Mouse (Mus musculus) right cerebral cortex, postnatal 4 days (tissue): Measurements from ENCODE around the gene 1700022I11Rik.

Experiments used
- DNase-seq: peaks from one replicate; pipeline ENCODE4 v3.0.0-alpha.2; 2022

Gene 1700022I11Rik

DNA sequence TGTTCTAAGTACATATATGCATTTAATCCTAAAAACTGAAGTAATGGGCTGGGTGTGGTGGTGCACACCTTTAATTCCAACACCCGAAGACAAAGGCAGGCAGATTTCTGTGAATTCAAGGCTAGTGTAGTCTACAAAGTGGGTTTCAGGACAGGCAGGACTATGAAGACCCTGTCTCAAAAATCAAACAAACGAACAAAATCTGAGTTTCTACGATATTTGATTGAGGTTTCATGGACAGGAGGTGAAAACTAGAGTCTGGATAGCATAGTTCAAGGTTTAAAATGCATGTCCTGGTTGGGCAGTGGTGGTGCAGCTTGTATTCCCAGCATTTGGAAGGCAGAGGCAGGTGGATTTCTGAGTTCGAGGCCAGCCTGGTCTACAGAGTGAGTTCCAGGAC is at the start of gene 1700022I11Rik:
TSS of gene 1700022I11Rik (plus strand) at position 301 of the 400 bp plus-strand sequence.
- no peak for DNase-seq

DNA sequence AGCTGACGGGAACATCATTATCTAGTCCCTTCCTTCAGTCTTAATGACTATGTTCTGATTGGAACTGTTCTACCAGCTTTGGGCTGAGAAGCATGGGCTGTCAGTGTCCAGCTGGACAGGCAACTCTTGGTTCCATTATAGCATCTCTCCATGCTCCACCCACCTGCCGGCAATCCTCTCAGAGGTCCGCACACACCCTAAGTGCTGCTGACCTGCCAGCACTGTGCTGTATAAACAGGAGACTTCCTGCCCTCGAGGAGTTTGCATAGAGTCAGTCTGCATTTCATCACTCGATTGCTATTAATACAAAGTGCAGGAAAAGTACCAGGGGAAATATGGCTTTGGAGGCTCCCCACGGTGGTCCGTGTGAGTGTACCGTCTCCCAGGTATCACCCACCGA is 48.7 kb upstream of the 1700022I11Rik start:
- no peak for DNase-seq

DNA sequence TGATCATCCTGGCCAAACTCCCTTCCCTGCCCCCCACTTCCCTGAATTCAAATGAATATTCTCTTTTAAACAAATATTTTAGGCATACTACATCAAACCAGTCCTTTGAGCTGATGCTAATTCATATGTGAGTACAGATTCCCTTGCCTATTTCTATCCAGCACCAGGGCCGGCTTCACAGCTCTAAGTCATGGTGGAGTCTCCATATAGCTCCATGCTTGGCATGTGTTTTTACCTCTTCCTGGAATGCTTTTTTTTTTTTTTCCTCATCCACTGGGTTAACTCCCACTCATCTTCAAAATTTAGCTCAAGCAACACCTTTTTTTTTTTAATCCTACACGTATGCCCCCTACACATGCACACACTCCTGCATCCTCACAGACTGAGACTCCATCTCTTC is 47.9 kb upstream of the 1700022I11Rik start:
- DNase-seq = no peak

DNA sequence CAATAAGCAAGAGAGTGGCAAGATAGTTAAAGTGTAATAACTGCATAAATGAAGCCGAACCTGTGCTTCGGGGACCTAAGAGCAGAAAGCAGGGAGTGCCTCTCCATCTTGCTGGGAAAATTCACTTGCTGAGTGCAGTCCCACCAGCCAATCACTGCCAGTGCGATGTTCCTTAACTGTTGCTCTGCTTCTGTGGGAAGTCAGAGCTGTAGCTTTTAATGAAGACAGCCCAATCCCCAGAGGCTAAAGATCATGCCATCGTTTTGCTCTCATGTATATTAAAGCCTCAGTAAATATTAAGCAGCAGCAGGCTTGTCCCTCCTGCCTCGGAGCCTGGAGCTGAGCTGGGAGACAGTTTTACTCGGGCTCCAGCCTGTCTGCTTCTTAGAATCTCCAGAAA is 47.3 kb upstream of the 1700022I11Rik start:
- no peak for DNase-seq

DNA sequence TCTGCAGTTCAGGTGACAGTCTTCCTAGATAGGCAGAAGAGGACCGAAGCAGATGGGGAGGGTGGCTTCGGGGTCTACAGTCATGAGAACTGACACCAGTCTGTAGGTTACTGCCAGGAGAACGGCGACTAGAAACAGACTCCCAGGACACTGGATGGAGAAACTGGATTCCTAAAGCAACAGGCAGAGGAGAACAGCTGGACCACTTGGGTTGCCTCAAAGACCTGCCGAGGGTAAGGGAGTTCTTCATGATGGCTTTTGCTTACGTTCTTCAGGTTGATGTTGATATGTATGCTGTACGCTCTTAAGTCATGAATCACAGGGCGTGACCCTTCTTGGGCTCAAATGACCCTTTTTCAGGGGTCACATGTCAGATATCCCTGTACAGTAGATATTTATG is 46.9 kb upstream of the 1700022I11Rik start:
- DNase-seq = no peak

DNA sequence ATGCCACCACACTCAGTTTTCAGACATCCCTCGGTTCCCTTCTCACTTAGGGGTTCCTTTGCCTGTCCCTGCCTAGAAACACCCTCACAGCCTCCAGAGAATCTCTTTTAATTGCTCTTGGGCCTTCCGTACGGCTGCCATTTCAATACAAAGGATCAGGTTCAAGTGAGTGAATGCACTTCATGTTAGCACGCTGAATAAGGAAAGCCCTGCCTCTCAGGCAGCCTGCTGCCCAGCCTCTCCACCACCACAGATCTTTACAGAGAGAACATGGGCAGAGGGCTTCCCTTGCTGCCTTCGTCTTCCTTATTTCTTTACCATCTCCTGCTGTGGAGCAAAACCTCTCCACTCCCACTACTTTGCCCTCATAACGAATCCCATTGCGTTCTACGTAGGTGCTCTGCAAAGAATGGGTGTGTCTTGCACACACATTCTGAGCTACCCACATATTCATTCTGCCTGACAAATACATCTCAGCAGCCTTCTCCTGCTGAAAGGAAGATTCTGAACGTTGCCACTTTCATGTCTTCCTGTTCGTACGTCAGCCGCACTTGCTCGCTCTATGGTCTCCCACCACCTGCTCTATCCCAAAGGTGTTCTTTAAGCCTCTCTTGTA is 45.2 kb upstream of the 1700022I11Rik start:
- DNase-seq = no peak

DNA sequence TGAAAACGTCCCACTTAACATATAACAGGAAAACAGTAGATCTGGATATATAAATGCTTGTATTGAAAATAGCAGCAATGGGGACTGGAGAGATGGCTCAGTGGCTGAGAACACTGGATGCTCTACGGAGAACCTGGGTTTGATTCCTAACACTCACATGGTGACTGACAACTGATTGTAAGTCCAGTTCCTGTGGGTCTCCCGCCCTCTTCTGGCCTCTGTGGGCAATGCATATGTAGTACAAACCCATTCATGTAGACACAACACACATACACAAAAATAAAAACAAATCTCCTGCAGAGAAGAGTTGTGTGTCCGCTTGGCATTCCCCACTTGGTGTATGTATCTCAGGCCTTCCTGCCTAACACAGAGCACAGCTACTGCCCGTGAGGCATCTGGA is 41.2 kb upstream of the 1700022I11Rik start:
- no peak for DNase-seq

DNA sequence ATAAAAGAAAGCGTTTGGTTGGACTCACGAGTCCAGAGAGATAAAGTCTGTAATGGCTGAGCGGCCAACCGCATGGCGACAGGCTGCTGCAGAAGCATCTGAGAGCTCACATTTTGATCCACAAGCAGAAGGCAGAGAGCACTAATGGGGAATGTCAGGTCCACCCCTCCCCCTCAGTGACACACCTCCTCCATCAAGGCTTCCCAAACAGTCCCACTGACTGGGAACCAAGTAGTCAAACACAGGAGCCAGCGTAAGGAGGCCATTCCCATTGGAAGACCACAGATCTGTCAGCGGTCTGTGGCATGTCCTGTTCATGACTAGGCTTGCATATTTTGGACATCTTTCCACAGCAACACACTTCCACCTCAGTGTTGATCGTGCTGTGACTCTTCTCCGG is 40.5 kb upstream of the 1700022I11Rik start:
- no peak for DNase-seq

DNA sequence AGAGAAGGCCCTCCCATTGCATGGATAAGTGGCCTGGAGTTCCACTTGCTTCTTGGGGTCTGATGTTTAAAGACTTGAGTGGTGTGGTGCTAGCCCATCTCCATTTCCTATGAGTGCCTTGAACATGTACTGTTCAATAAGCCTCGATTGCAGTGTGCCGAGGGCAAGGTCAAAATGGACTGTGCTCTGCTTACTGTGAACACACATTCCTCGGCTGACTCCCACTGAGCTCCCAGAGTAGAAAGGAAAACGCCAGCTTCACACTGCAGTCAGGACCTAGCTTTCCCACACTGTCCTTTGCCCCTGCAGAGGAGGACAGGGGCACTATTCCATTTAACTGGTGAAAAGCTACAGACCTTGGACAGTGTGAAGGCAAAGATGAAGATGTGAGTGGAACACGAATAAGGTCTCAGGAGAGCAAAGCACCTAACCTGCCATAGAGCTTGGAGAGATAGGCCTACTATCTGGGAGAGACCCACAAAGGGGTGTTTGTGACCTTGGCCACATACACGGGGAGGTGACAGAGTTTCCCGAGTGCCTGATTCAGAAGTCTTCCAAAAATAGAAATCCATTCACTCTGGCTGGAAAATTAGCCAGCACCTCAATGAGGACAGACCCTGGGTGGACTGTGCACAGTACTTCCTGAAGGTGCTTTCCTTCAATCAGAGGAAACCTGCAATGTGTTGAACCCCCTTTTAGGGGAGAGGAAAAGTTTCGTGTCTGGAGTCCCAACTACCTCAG is 37.0 kb upstream of the 1700022I11Rik start:
- DNase-seq = no peak

DNA sequence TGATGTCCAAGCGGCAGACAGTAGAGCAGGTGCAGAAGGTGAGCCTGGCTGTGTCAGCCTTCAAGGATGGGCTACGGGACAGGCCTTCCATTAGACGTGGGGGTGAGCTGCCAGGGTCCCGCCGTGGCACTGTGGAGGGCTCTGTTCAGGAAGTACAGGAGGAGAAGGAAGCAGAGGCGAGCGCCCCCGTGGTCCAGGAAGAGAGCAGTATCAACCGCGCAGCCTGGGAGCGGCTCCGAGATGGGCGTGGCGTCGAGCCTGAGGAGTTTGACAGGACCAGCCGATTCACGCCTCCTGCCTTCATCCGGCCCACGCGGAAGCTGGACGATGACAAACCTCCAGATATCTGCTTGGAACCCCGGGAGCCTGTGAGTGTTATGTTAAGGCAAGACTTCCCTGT is 35.8 kb upstream of the 1700022I11Rik start:
- no peak for DNase-seq

DNA sequence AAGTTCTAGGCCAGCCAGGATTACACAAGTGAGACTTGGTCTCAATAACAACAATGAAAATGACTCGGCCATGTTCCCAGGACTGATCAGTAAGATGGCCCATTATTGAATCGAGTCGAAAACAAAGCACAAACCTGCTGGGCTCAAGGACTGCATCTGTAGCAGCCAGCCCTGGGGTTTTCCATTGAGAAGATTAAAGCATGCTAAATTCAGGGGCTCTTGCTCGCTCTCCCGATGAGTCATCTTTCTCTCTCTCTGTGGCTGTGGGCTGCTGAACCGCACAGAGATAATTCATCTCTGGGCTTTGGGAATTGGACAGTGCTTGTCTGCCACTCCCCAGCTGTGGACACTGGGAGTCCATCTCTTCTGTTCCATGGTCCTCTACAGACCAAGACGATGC is 28.0 kb upstream of the 1700022I11Rik start:
- no peak for DNase-seq

DNA sequence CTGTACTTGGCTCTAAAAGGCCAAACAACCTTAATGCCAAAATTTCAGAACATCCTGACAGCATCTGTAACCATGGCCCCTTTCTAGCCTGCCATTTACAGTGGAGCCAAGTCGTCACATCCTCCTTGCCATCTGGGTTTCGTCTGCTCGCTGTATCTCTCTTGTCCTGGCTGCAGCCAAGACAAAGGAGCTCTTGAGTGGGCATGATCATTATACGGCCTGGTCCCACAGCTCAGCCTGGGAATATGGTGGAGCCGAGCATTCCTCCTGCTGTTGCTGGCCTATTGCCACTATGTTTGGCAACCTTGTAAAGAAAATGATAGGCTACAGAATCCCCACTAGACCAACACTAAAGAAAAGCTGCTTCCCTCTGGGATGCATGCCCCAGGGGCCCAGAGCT is 26.1 kb upstream of the 1700022I11Rik start:
- DNase-seq = no peak

DNA sequence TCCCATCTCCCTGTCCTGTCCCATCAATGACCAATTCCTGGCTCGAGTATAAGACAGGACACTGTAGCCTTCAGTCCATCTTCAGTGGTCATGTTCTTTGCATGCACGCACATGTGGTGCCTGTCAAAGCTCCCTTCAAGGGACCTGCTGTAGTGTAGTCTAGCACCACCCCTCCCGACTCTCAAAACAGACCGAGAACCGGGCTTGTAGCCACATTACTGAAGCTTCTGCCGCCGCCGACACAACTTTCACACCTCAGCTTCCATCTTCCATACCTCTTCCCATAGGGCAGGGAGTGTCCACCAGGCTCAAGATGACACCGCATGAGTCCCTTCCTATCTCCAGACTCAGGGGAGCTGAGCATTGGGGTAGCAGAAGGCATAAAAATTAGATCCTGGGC is 25.2 kb upstream of the 1700022I11Rik start:
- no peak for DNase-seq

DNA sequence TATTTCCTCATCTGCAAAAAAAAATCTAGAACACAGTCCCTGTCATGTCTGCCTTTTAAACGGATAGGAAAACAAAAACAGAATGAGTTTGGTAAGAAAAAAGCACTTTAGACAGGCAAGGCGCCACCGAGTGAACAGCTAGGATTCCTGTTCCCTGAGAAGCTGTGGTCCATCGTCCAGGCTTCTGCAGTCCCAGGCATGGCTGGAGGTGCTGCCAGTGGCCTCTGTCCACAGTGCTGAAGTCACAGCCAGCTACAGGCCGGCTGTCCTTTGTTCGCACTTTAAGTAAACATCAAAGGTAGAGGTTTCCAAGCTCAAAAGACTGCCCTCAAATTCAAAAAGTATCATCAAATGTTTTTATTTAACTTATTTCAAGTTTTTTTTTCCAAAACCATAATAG is 24.4 kb upstream of the 1700022I11Rik start:
- no peak for DNase-seq

DNA sequence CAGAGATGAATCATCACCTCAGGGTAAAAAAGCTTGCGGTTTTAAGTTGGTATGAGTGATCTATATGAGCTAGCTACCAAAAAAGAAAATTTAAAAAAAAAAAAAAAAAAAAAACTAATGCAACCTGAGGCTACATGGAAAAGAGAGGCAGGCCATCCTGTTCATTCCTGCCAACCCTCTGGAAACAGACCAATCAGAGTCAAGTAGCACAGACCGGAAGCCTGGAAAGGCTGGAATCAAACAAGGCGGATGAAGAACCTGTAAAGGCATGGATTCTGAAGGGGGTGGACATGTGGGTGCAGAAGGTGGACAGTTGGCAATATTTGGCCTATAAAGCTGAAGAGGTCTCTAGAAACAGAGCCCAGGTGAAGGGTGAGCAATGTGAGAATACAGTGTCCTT is 24.0 kb upstream of the 1700022I11Rik start:
- no peak for DNase-seq

DNA sequence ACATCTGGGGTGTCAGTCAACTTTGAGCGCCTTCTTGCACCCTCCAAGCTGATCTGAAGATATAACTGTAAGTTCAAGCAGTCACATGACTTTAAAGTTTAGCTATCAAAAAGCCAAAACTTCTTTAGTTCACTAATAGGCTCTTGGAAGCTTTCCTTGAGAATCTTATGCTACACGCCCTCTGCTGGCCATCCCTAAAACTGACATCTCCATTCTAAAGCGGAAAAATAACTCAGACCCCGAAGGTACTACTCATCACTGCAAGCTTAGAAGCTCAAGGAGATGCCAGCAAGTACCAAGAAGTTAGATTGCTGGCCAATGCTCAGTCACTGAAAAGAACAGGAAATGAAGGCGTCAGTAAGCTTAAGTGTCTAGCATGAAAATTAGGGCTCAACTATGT is 23.5 kb upstream of the 1700022I11Rik start:
- peak; percentile 84 for DNase-seq

DNA sequence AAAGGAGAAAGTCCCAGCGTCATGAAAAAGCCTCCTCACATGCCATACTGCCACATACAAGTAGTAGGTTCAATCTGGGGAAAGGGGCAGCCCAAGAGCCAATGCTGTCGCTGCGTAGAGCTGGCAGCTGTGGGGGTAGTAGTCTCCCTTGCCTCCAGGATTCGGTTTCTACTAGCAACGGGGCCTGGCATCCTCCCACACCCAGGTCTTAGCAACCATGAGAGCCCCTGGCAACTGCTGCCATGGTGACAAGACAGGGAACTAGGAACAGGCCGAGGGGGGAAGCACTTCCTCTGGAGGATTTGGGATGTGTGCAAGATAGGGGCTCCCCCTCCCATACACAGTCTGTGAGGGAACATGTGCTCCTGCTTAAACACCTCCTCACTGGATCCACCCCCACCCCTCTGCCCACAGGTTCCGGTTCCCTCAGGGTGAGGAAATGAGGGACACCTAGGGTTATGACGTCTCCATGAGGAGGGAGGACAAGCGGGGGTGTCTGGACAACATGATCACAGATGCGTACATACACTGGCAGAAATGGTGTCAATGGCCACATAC is 22.6 kb upstream of the 1700022I11Rik start:
- peak; percentile 93 for DNase-seq

DNA sequence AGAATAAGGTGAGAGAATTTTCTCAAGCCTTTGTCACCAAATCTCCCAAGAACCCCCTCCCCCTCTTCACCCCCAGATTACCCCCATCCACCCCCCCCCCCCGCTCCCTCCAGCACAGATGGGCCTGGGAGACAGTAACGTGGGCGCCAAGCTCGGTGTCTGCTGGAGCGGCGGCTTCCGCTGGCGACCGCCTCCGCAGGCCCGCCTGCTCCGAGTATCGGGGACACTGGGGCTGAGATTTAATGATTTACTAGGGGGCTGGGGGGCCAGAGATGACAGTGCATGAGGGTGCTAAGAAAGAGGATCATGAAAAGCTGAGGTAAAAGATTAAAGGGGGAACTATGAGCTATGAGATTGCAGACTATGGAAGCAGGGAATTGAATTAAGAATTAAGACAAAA is 20.9 kb upstream of the 1700022I11Rik start:
- DNase-seq = no peak

DNA sequence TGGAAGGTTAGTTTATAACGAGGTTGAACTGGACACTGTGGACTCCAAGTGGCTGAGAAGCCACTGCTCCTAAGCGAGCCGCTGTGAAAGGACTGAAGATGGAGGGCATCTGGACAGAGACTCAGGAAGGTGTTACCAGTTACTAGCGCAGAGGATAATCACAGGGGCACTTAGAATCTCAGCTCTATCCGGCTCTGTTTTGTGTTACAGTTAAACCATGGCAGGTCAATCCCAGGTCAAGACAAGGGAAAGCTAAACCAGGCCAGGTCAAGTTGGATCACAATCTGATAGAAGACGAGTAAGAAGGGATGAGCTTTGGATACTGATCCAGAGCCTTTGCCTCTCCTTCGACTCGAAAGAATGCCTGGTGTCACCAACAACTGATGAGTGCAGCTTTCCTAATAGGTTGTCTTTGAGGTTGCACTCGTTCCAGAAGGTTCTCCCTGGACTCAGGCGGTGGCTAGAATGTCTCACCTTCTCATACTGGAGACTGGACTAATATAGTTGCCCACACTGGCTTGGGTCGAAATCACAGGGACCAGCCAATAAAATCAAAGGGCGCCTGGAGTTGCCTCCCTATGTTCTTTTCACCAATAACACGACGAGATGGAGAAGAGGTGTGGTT is 20.2 kb upstream of the 1700022I11Rik start:
- no peak for DNase-seq

DNA sequence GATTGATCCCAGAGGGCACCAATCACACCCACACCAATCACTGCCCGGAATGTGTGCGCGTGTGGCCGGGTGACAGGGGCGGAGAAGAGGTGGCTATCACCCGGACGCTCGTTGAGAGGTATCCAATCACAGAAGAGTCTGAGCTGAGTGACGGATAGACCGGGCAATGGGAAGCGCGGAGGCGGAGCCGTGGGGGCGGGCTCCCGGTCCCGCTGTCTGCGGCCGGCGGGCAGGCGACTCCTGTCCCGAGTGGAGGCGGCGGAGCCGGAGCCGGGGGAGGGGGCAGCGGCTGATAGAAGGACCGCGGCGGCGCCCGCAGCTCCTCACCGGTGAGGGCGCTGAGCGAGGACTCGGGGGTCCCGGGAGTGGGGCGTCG is 19.7 kb upstream of the 1700022I11Rik start, which contains the start of gene Dnajb5:
TSS of gene Dnajb5 (plus strand) at position 139 of the 376 bp plus-strand sequence.
- DNase-seq = peak; percentile 95

DNA sequence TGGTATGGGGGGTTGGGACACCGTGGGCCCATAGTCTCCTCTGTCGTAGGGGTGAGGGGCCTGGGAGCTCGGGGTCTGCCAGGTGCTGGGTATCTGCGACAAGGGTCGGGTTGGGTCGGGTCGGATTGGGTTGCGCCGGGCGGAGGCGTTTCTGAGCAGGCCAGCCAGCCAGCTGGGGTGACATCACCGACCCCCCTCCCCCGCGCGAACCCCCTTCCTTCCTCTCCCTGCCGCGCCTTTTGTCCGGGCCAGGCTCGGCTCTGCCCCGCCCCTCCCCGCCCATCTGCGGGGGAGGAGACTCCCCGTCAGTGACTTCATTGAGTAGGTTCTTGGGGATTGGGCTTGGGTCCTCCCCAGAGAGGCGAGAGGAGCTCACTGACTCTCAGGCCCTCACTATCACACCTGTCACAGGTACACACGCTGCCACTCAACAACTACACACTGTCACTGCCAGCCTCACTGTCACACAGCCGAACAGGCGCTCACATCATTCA is 19.3 kb upstream of the 1700022I11Rik start:
- DNase-seq = peak; percentile 85

DNA sequence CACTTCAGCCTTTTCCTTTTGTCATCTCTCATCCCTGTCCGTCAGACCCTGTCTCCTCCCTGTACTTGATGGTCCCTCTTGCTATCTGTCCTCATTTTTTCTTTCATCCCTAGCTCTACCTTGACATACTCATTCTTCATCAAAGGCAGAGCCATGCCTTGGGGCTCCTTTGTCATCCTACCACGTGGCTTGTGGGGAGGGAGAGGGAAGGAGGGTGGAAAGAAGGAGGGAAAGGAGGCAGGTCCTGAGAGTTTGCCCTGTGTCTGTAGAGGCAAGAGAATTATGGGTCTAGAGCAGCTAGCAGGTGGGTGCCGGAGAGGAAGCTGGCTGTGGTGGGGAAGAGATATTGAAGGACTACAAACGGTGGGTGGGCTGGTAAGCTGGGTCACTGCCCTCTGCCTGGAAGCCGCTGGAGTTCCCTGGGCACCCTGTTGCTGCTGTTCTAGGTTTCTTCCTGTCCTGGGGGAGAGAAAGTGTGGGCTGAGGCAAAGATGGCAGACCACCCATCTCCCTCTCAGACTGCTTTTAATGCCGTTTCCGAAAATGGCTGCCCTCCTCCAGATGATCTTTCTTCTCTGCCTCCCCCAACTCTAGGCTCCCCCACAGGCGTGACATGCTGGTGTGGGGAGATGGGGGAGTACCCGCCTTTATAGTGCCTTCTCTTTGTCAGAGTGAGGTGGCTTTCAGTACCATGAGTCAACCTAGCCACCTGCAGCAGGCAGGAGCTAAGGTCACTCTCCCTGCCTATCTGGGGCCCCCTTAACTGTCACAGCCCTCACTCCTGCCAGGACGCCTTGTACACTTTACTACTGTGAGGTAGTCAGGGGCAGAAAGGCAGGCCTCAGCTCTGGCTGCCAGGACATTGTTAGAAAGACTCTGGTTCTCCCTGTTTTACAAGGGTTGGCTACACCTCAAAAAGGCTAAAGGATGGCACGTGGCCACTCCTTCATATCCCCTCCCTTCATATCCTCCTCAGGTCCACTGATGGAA is 17.9 kb upstream of the 1700022I11Rik start:
- no peak for DNase-seq

DNA sequence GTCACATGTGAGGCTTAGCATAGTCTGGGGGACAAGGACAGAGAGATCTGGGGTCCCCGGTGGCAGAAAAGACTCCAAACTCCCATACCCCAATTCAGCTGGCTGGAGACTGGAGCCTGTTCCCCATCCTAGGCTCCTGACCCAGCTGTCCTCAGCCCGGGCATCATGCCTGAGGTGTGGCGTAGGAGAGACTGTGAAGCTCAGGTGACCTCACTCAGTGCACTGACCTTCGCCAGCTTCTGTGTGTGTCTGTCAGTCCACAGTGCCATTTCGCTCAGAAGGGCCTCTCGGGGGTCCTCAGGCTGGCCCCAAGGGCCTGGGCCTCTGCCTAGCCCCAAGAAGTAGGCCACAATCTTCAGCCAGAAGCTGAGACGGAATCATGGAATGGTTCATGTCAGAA is 16.8 kb upstream of the 1700022I11Rik start:
- DNase-seq = no peak
